Mouse (Mus musculus) heart, embryonic 10.5 days (tissue): ENCODE results near the gene Cdk19. TPM values are rescaled to one million over a fixed set of nuclear protein-coding genes. Genes with fewer than 3 reads are reported as not detected.

ENCODE experiments used
- DNase-seq: peaks from one replicate; pipeline ENCODE4 v3.0.0-alpha.2; 2017; ENCODE audit warnings: low spot score
- H3K27ac ChIP-seq: fragments of 300-500 bp; sonication (generic); 2 replicates; pipeline ENCODE4 v1.5.1; 2016; ENCODE audit warnings: mild to moderate bottlenecking
- H3K27me3 ChIP-seq: fragments of 300-500 bp; sonication (generic); 2 replicates; pipeline ENCODE4 v1.6.1; 2016; ENCODE audit warnings: mild to moderate bottlenecking; ENCODE audit not compliant: poor library complexity, insufficient read depth, severe bottlenecking
- H3K36me3 ChIP-seq: fragments of 300-500 bp; sonication (generic); 2 replicates; pipeline ENCODE4 v1.6.1; 2016; ENCODE audit warnings: mild to moderate bottlenecking, moderate library complexity
- H3K4me1 ChIP-seq: fragments of 300-500 bp; sonication (generic); 2 replicates; pipeline ENCODE4 v1.6.1; 2016; ENCODE audit warnings: mild to moderate bottlenecking
- H3K4me3 ChIP-seq: fragments of 300-500 bp; sonication (generic); 2 replicates; pipeline ENCODE4 v1.5.1; 2016; ENCODE audit warnings: mild to moderate bottlenecking, moderate library complexity
- H3K9me3 ChIP-seq: fragments of 300-500 bp; sonication (generic); 2 replicates; pipeline ENCODE4 v1.6.1; 2016; ENCODE audit warnings: mild to moderate bottlenecking, moderate library complexity
- WGBS: fragments of 180-500 bp; shearing (Covaris S2); methylation state at CpG from one replicate; pipeline ENCODE4 v1.1.7; 2016; 5-methylcytosine and 5-hydroxymethylcytosine counted together
- polyA plus RNA-seq: library from polyadenylated mRNA; unstranded; fragments of >200 nt; fragmentation: Nextera tagmentation; extraction: Ambion mirVana; gene quantifications from 2 replicates; pipeline ENCODE4 v1.2.1, GENCODE M21; 2016

The Cdk19 gene
- polyA plus RNA-seq, 1 experiment from 2014 or later = 5.2 TPM

- DNase-seq = peak; percentile 17
- Histone ChIP-seq H3K4me1 (no peaks in the 10 kb centered on the region), H3K36me3 (no peaks in the 10 kb centered on the region), H3K4me3 (no peak overlapping the region), H3K9me3 (no peaks in the 10 kb centered on the region), H3K27me3 (no peaks in the 10 kb centered on the region), H3K27ac (0 out of 2 replicates have a peak overlapping the region, but pooled peaks have one; percentile 16)
- 60% methylated on average over 8 of the region's 8 CpGs for WGBS
Observed at GRCm38 (mm10) chr10:40467174-40467911, 128.0 kb downstream of the Cdk19 start.

- 72% methylated on average over 1 of the region's 1 CpGs for WGBS
- Histone ChIP-seq H3K4me1 (no peaks in the 10 kb centered on the region), H3K4me3 (no peak overlapping the region), H3K27ac (0 out of 2 replicates have a peak overlapping the region, but pooled peaks have one; percentile 16), H3K27me3 (no peaks in the 10 kb centered on the region), H3K36me3 (no peaks in the 10 kb centered on the region), H3K9me3 (no peaks in the 10 kb centered on the region)
- DNase-seq = peak; percentile 27
Observed at GRCm38 (mm10) chr10:40467912-40468254, 128.5 kb downstream of the Cdk19 start.

- Histone ChIP-seq H3K9me3 (no peaks in the 10 kb centered on the region), H3K4me1 (no peaks in the 10 kb centered on the region), H3K27ac (no peak overlapping the region), H3K36me3 (no peaks in the 10 kb centered on the region), H3K27me3 (no peaks in the 10 kb centered on the region), H3K4me3 (no peak overlapping the region)
- no peak for DNase-seq
- WGBS = 90% methylated on average over 2 of the region's 2 CpGs
Observed at GRCm38 (mm10) chr10:40469145-40469544, 129.8 kb downstream of the Cdk19 start.

- 69% methylated on average over 5 of the region's 5 CpGs for WGBS
- Histone ChIP-seq H3K27me3 (no peaks in the 10 kb centered on the region), H3K4me3 (no peak overlapping the region), H3K4me1 (no peaks in the 10 kb centered on the region), H3K36me3 (peaks cover 16% of the 10 kb centered on the region), H3K27ac (no peak overlapping the region), H3K9me3 (no peaks in the 10 kb centered on the region)
- DNase-seq = peak; percentile 71
Observed at GRCm38 (mm10) chr10:40476535-40477285, 137.3 kb downstream of the Cdk19 start.

- Histone ChIP-seq H3K27me3 (no peaks in the 10 kb centered on the region), H3K4me1 (no peaks in the 10 kb centered on the region), H3K9me3 (no peaks in the 10 kb centered on the region), H3K36me3 (peaks cover 16% of the 10 kb centered on the region), H3K27ac (no peak overlapping the region; the same call in 1 of the 2 replicates), H3K4me3 (no peak overlapping the region)
- 94% methylated on average over 18 of the region's 18 CpGs for WGBS
- peak; percentile 62 for DNase-seq
Observed at GRCm38 (mm10) chr10:40477426-40478075, 138.2 kb downstream of the Cdk19 start.

GRCm38 (mm10) chr10:40478626-40479025 lies 139.3 kb downstream of the Cdk19 start:
- WGBS = 100% methylated on average over 3 of the region's 3 CpGs
- DNase-seq = peak; percentile 67
- Histone ChIP-seq H3K36me3 (peaks cover 16% of the 10 kb centered on the region), H3K27ac (no peak overlapping the region), H3K9me3 (no peaks in the 10 kb centered on the region), H3K4me1 (no peaks in the 10 kb centered on the region), H3K4me3 (no peak overlapping the region), H3K27me3 (no peaks in the 10 kb centered on the region)

GRCm38 (mm10) chr10:40479216-40479615 lies 139.9 kb downstream of the Cdk19 start:
- Histone ChIP-seq H3K27ac (no peak overlapping the region), H3K27me3 (no peaks in the 10 kb centered on the region), H3K4me1 (no peaks in the 10 kb centered on the region), H3K9me3 (no peaks in the 10 kb centered on the region), H3K36me3 (peaks cover 16% of the 10 kb centered on the region), H3K4me3 (no peak overlapping the region)
- WGBS = 64% methylated on average over 1 of the region's 1 CpGs
- DNase-seq = no peak

GRCm38 (mm10) chr10:40479621-40480193 lies 140.3 kb downstream of the Cdk19 start:
- DNase-seq = peak; percentile 50
- H3K9me3 ChIP-seq = no peaks in the 10 kb centered on the region
- H3K27ac ChIP-seq = no peak overlapping the region
- no peak overlapping the region for H3K4me3 ChIP-seq
- H3K27me3 ChIP-seq = no peaks in the 10 kb centered on the region
- WGBS = 75% methylated on average over 8 of the region's 8 CpGs
- H3K4me1 ChIP-seq = no peaks in the 10 kb centered on the region
- peaks cover 16% of the 10 kb centered on the region for H3K36me3 ChIP-seq

GRCm38 (mm10) chr10:40481534-40481933 lies 142.2 kb downstream of the Cdk19 start:
- peak; percentile 56 for DNase-seq
- Histone ChIP-seq H3K36me3 (peaks cover 11% of the 10 kb centered on the region), H3K4me3 (no peak overlapping the region), H3K27me3 (no peaks in the 10 kb centered on the region), H3K9me3 (no peaks in the 10 kb centered on the region), H3K4me1 (no peaks in the 10 kb centered on the region), H3K27ac (no peak overlapping the region)
- 87% methylated on average over 3 of the region's 3 CpGs for WGBS

- Histone ChIP-seq H3K4me3 (no peak overlapping the region), H3K9me3 (no peaks in the 10 kb centered on the region), H3K27me3 (no peaks in the 10 kb centered on the region), H3K27ac (no peak overlapping the region), H3K36me3 (peaks cover 11% of the 10 kb centered on the region), H3K4me1 (no peaks in the 10 kb centered on the region)
- 84% methylated on average over 6 of the region's 6 CpGs for WGBS
- DNase-seq = peak; percentile 10
Observed at GRCm38 (mm10) chr10:40482285-40482684, 142.9 kb downstream of the Cdk19 start.

- Histone ChIP-seq H3K27me3 (no peaks in the 10 kb centered on the region), H3K9me3 (no peaks in the 10 kb centered on the region), H3K27ac (no peak overlapping the region), H3K4me3 (no peak overlapping the region), H3K4me1 (peaks cover 8% of the 10 kb centered on the region), H3K36me3 (no peaks in the 10 kb centered on the region)
- DNase-seq = no peak
- 84% methylated on average over 6 of the region's 6 CpGs for WGBS
Observed at GRCm38 (mm10) chr10:40489086-40489796, 149.9 kb downstream of the Cdk19 start.

GRCm38 (mm10) chr10:40491131-40491530 lies 151.8 kb downstream of the Cdk19 start:
- no peak for DNase-seq
- H3K9me3 ChIP-seq = no peaks in the 10 kb centered on the region
- WGBS = 88% methylated on average over 7 of the region's 7 CpGs
- no peaks in the 10 kb centered on the region for H3K36me3 ChIP-seq
- H3K27me3 ChIP-seq = no peaks in the 10 kb centered on the region
- peak overlapping the region; percentile 36; the same call in 1 of the 2 replicates for H3K27ac ChIP-seq
- H3K4me3 ChIP-seq = no peak overlapping the region
- peaks cover 12% of the 10 kb centered on the region for H3K4me1 ChIP-seq
